Mouse (Mus musculus) cerebellum, postnatal 4 days (tissue): Measurements from ENCODE around the gene Nrn1.

Experiments used
- DNase-seq, 2 experiments: peaks; one replicate each; pipeline ENCODE4 v3.0.0; 2022; ENCODE audit warnings: low spot score in 2 of 2, mixed read lengths in 1 of 2

The Nrn1 gene

GRCm38 (mm10) chr13:36734731-36735571, at the start of gene Nrn1:
Gene Nrn1, minus strand, starts transcription at chr13:36735131.
- DNase-seq, result peak in 1 of 2 experiments; percentile 64

- no peak for DNase-seq
Observed at GRCm38 (mm10) chr13:36779626-36780025, 44.7 kb upstream of the Nrn1 start.

- DNase-seq, result no peak
Observed at GRCm38 (mm10) chr13:36766801-36767200, 31.9 kb upstream of the Nrn1 start.

- DNase-seq, result no peak
Observed at GRCm38 (mm10) chr13:36751861-36752260, 16.9 kb upstream of the Nrn1 start.

GRCm38 (mm10) chr13:36750056-36750455, 15.1 kb upstream of the Nrn1 start:
- peak in 1 of 2 experiments; percentile 10 for DNase-seq

- no peak for DNase-seq
Observed at GRCm38 (mm10) chr13:36736619-36736996, 1.7 kb upstream of the Nrn1 start.

GRCm38 (mm10) chr13:36735901-36736618, 1.1 kb upstream of the Nrn1 start:
- peak; percentile 41 to 87 for DNase-seq

- DNase-seq, result no peak
Observed at GRCm38 (mm10) chr13:36733989-36734690, 791 bp downstream of the Nrn1 start.

GRCm38 (mm10) chr13:36733566-36733965, 1.4 kb downstream of the Nrn1 start:
- no peak for DNase-seq

GRCm38 (mm10) chr13:36732891-36733490, 1.9 kb downstream of the Nrn1 start:
- DNase-seq, result no peak

- DNase-seq, result no peak
Observed at GRCm38 (mm10) chr13:36731931-36732461, 2.9 kb downstream of the Nrn1 start.

- no peak for DNase-seq
Observed at GRCm38 (mm10) chr13:36731016-36731930, 3.7 kb downstream of the Nrn1 start.

- DNase-seq, result no peak
Observed at GRCm38 (mm10) chr13:36730341-36730761, 4.6 kb downstream of the Nrn1 start.

- no peak for DNase-seq
Observed at GRCm38 (mm10) chr13:36729731-36730340, 5.1 kb downstream of the Nrn1 start.

- no peak for DNase-seq
Observed at GRCm38 (mm10) chr13:36728509-36728908, 6.4 kb downstream of the Nrn1 start.

GRCm38 (mm10) chr13:36727779-36728470, 7.0 kb downstream of the Nrn1 start:
- no peak for DNase-seq

GRCm38 (mm10) chr13:36726951-36727778, 7.8 kb downstream of the Nrn1 start:
- peak in 1 of 2 experiments; percentile 72 for DNase-seq

GRCm38 (mm10) chr13:36726551-36726950, 8.4 kb downstream of the Nrn1 start:
- no peak for DNase-seq

- DNase-seq, result no peak
Observed at GRCm38 (mm10) chr13:36725881-36726280, 9.1 kb downstream of the Nrn1 start.
